Mouse (Mus musculus): Measurements from ENCODE around the gene Sh2d6.

DNA sequence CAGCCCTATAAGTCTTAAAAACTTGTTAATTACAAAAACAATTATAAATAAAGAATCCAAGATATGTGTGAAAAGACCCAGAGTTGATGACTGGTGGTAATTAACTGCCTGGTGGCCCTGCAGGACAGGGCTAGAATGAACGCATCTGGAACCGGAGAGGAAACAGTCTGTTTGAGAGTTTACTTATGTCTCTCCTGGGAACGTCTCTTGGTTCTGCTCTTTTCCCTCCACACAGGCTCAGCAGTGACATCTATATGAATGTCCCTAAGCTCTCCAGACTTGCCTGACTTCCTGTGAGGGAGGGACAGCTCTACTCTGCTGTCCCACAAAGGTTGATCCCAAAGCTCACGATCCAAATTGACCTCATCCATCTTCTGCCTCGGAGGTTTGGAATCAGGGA lies 22.6 kb downstream of the Sh2d6 start:
- no peak for TF ChIP-seq POLR2A (IDR thresholded peaks at IDR 0.05; ENCODE audit: low read depth, low read length)
- no peak for TF ChIP-seq CTCF (conservative IDR thresholded peaks at IDR 0.05; ENCODE audit: insufficient read depth, insufficient read length, low read depth, low read length)

All from kidney, adult 2 months (tissue).